Mouse (Mus musculus) embryonic facial prominence, embryonic 12.5 days (tissue): ENCODE measurements around the gene Camsap2. TPM values are rescaled to one million over a fixed set of nuclear protein-coding genes. Genes with fewer than 3 reads are reported as not detected.

Source experiments
- ATAC-seq: fragments of 200-750 bp; cut with Nextera tagmentation; 2 replicates; pipeline ENCODE4 v1.8.0; 2017; ENCODE audit not compliant: insufficient number of reproducible peaks, insufficient read depth, low FRiP score, low TSS enrichment
- H3K27ac ChIP-seq: fragments of 300-500 bp; sonication (generic); 2 replicates; pipeline ENCODE4 v1.5.1; 2016; ENCODE audit warnings: mild to moderate bottlenecking
- H3K27me3 ChIP-seq: fragments of 300-500 bp; sonication (generic); 2 replicates; pipeline ENCODE4 v1.6.1; 2016; ENCODE audit warnings: mild to moderate bottlenecking, moderate library complexity
- H3K36me3 ChIP-seq: fragments of 300-500 bp; sonication (generic); 2 replicates; pipeline ENCODE4 v1.6.1; 2016; ENCODE audit warnings: mild to moderate bottlenecking
- H3K4me1 ChIP-seq: fragments of 300-500 bp; sonication (generic); 2 replicates; pipeline ENCODE4 v1.6.1; 2016
- H3K4me2 ChIP-seq: fragments of 300-500 bp; sonication (generic); replicated peaks from 2 replicates; pipeline ENCODE4 v1.6.1; 2016; ENCODE audit warnings: mild to moderate bottlenecking, moderate library complexity
- H3K4me3 ChIP-seq: fragments of 300-500 bp; sonication (generic); 2 replicates; pipeline ENCODE4 v1.5.1; 2016; ENCODE audit warnings: mild to moderate bottlenecking
- H3K9ac ChIP-seq: fragments of 300-500 bp; sonication (generic); 2 replicates; pipeline ENCODE4 v1.6.1; 2016; ENCODE audit warnings: mild to moderate bottlenecking, moderate library complexity
- H3K9me3 ChIP-seq: fragments of 300-500 bp; sonication (generic); 2 replicates; pipeline ENCODE4 v1.6.1; 2016; ENCODE audit warnings: mild to moderate bottlenecking, moderate library complexity
- WGBS: fragments of 180-500 bp; shearing (Covaris S2); methylation state at CpG from one replicate; pipeline ENCODE4 v1.1.7; 2016; 5-methylcytosine and 5-hydroxymethylcytosine counted together
- polyA plus RNA-seq: library from polyadenylated mRNA; unstranded; fragments of >200 nt; fragmentation: Nextera tagmentation; extraction: Ambion mirVana; gene quantifications from 2 replicates; pipeline ENCODE4 v1.2.1, GENCODE M21; 2016

The Camsap2 gene
- polyA plus RNA-seq = 16.5 and 17.1 TPM in 2 replicates

- H3K9me3 ChIP-seq = no peaks in the 10 kb centered on the region
- H3K9ac ChIP-seq = peak within 1 kb of the TSS; percentile 93
- H3K27ac ChIP-seq = peak within 1 kb of the TSS; percentile 97
- no peaks in the 10 kb centered on the region for H3K27me3 ChIP-seq
- under 1% methylated on average over 106 of the region's 121 CpGs for WGBS
- peak within 1 kb of the TSS; percentile 94 for H3K4me3 ChIP-seq
- H3K36me3 ChIP-seq = no peaks in the 10 kb centered on the region
- peak within 1 kb of the TSS; percentile 74 for H3K4me2 ChIP-seq
- H3K4me1 ChIP-seq = peaks cover 19% of the 10 kb centered on the region
- peak; percentile 95 for ATAC-seq
Observed at GRCm38 (mm10) chr1:136345454-136346372, at the start of gene Camsap2. TSS of gene Camsap2 (minus strand) at chr1:136346104.

- Histone ChIP-seq H3K9me3 (no peaks in the 10 kb centered on the region), H3K4me1 (no peaks in the 10 kb centered on the region), H3K27ac (no peak overlapping the region), H3K4me3 (no peak overlapping the region), H3K36me3 (no peaks in the 10 kb centered on the region), H3K9ac (no peak overlapping the region), H3K4me2 (0 out of 2 replicates have a peak overlapping the region, but pooled peaks have one; percentile 29), H3K27me3 (no peaks in the 10 kb centered on the region)
- 31% methylated on average over 5 of the region's 5 CpGs for WGBS
- ATAC-seq = no peak
Observed at GRCm38 (mm10) chr1:136395073-136395472, 49.2 kb upstream of the Camsap2 start.

GRCm38 (mm10) chr1:136394506-136394905 is 48.6 kb upstream of the Camsap2 start:
- Histone ChIP-seq H3K4me3 (no peak overlapping the region), H3K9ac (no peak overlapping the region), H3K9me3 (no peaks in the 10 kb centered on the region), H3K27me3 (no peaks in the 10 kb centered on the region), H3K27ac (no peak overlapping the region), H3K4me2 (peak overlapping the region; percentile 29), H3K36me3 (no peaks in the 10 kb centered on the region), H3K4me1 (no peaks in the 10 kb centered on the region)
- WGBS = 40% methylated on average over 10 of the region's 10 CpGs
- ATAC-seq = no peak

GRCm38 (mm10) chr1:136386914-136387313 is 41.0 kb upstream of the Camsap2 start:
- ATAC-seq = no peak

GRCm38 (mm10) chr1:136381583-136381982 is 35.7 kb upstream of the Camsap2 start:
- 90% methylated on average over 5 of the region's 5 CpGs for WGBS
- Histone ChIP-seq H3K4me2 (no peak overlapping the region), H3K27ac (no peak overlapping the region), H3K9me3 (peaks cover 4% of the 10 kb centered on the region; the same call in 1 of the 2 replicates), H3K4me3 (no peak overlapping the region), H3K36me3 (no peaks in the 10 kb centered on the region), H3K9ac (no peak overlapping the region), H3K27me3 (no peaks in the 10 kb centered on the region), H3K4me1 (no peaks in the 10 kb centered on the region)
- ATAC-seq = no peak

More at GRCm38 (mm10) chr1:136386914-136387313, 41.0 kb upstream of the Camsap2 start:
- H3K4me3 ChIP-seq = no peak overlapping the region
- H3K4me1 ChIP-seq = no peaks in the 10 kb centered on the region
- H3K27me3 ChIP-seq = no peaks in the 10 kb centered on the region
- no peaks in the 10 kb centered on the region for H3K9me3 ChIP-seq
- no peak overlapping the region for H3K4me2 ChIP-seq
- 0 out of 2 replicates have a peak overlapping the region, but pooled peaks have one; percentile 46 for H3K27ac ChIP-seq
- H3K36me3 ChIP-seq = no peaks in the 10 kb centered on the region
- 24% methylated on average over 5 of the region's 6 CpGs for WGBS
- no peak overlapping the region for H3K9ac ChIP-seq

- Histone ChIP-seq H3K9ac (no peak overlapping the region), H3K9me3 (peaks cover 4% of the 10 kb centered on the region; the same call in 1 of the 2 replicates), H3K27me3 (no peaks in the 10 kb centered on the region), H3K4me1 (no peaks in the 10 kb centered on the region), H3K4me3 (no peak overlapping the region), H3K27ac (no peak overlapping the region), H3K4me2 (no peak overlapping the region), H3K36me3 (no peaks in the 10 kb centered on the region)
- no peak for ATAC-seq
- WGBS = 81% methylated on average over 6 of the region's 6 CpGs
Observed at GRCm38 (mm10) chr1:136381169-136381568, 35.3 kb upstream of the Camsap2 start.

- ATAC-seq = no peak
- Histone ChIP-seq H3K4me3 (no peak overlapping the region), H3K9me3 (peaks cover 4% of the 10 kb centered on the region; the same call in 1 of the 2 replicates), H3K36me3 (no peaks in the 10 kb centered on the region), H3K27ac (no peak overlapping the region), H3K4me2 (no peak overlapping the region), H3K4me1 (no peaks in the 10 kb centered on the region), H3K27me3 (no peaks in the 10 kb centered on the region), H3K9ac (no peak overlapping the region)
- WGBS = 85% methylated on average over 8 of the region's 8 CpGs
Observed at GRCm38 (mm10) chr1:136380606-136381005, 34.7 kb upstream of the Camsap2 start.

- no peak for ATAC-seq
- H3K9me3 ChIP-seq = peaks cover 4% of the 10 kb centered on the region; the same call in 1 of the 2 replicates
- H3K4me3 ChIP-seq = no peak overlapping the region
- no peak overlapping the region for H3K27ac ChIP-seq
- no peaks in the 10 kb centered on the region for H3K36me3 ChIP-seq
- 89% methylated on average over 4 of the region's 4 CpGs for WGBS
- H3K9ac ChIP-seq = no peak overlapping the region
- no peak overlapping the region for H3K4me2 ChIP-seq
- H3K4me1 ChIP-seq = no peaks in the 10 kb centered on the region
- no peaks in the 10 kb centered on the region for H3K27me3 ChIP-seq
Observed at GRCm38 (mm10) chr1:136380161-136380560, 34.3 kb upstream of the Camsap2 start.

- Histone ChIP-seq H3K9ac (no peak overlapping the region), H3K4me1 (no peaks in the 10 kb centered on the region), H3K27ac (no peak overlapping the region), H3K36me3 (no peaks in the 10 kb centered on the region), H3K27me3 (no peaks in the 10 kb centered on the region), H3K4me3 (no peak overlapping the region), H3K4me2 (no peak overlapping the region), H3K9me3 (peaks cover 4% of the 10 kb centered on the region; the same call in 1 of the 2 replicates)
- WGBS = 77% methylated on average over 7 of the region's 7 CpGs
- ATAC-seq = no peak
Observed at GRCm38 (mm10) chr1:136379261-136379660, 33.4 kb upstream of the Camsap2 start.

- H3K4me1 ChIP-seq = peaks cover 7% of the 10 kb centered on the region; the same call in 1 of the 2 replicates
- no peak for ATAC-seq
- H3K27me3 ChIP-seq = no peaks in the 10 kb centered on the region
- H3K4me2 ChIP-seq = no peak overlapping the region
- WGBS = 90% methylated on average over 3 of the region's 3 CpGs
- H3K9ac ChIP-seq = no peak overlapping the region
- no peak overlapping the region for H3K4me3 ChIP-seq
- H3K27ac ChIP-seq = no peak overlapping the region
- no peaks in the 10 kb centered on the region for H3K9me3 ChIP-seq
- no peaks in the 10 kb centered on the region for H3K36me3 ChIP-seq
Observed at GRCm38 (mm10) chr1:136365986-136366385, 20.1 kb upstream of the Camsap2 start.

GRCm38 (mm10) chr1:136364711-136365110 is 18.8 kb upstream of the Camsap2 start:
- H3K9ac ChIP-seq = no peak overlapping the region
- H3K4me1 ChIP-seq = peaks cover 7% of the 10 kb centered on the region; the same call in 1 of the 2 replicates
- no peak overlapping the region for H3K4me3 ChIP-seq
- no peaks in the 10 kb centered on the region for H3K36me3 ChIP-seq
- 70% methylated on average over 12 of the region's 19 CpGs for WGBS
- no peak for ATAC-seq
- no peak overlapping the region for H3K27ac ChIP-seq
- H3K9me3 ChIP-seq = no peaks in the 10 kb centered on the region
- no peaks in the 10 kb centered on the region for H3K27me3 ChIP-seq
- H3K4me2 ChIP-seq = no peak overlapping the region

GRCm38 (mm10) chr1:136363035-136363434 is 17.1 kb upstream of the Camsap2 start:
- H3K4me2 ChIP-seq = no peak overlapping the region
- H3K27me3 ChIP-seq = no peaks in the 10 kb centered on the region
- H3K4me1 ChIP-seq = peaks cover 7% of the 10 kb centered on the region; the same call in 1 of the 2 replicates
- no peak for ATAC-seq
- H3K4me3 ChIP-seq = no peak overlapping the region
- H3K9me3 ChIP-seq = no peaks in the 10 kb centered on the region
- 52% methylated on average over 6 of the region's 6 CpGs for WGBS
- H3K36me3 ChIP-seq = no peaks in the 10 kb centered on the region
- H3K27ac ChIP-seq = 0 out of 2 replicates have a peak overlapping the region, but pooled peaks have one; percentile 26
- no peak overlapping the region for H3K9ac ChIP-seq
